Mouse (Mus musculus): ENCODE data around the gene Ubqln5. TPM values are rescaled to one million over a fixed set of nuclear protein-coding genes. Genes with fewer than 3 reads are reported as not detected.

Gene Ubqln5
- total RNA-seq (2021) = not detected
- long read RNA-seq, experiment 1 = 0 reads
- long read RNA-seq, experiment 2 = 0 reads

DNA sequence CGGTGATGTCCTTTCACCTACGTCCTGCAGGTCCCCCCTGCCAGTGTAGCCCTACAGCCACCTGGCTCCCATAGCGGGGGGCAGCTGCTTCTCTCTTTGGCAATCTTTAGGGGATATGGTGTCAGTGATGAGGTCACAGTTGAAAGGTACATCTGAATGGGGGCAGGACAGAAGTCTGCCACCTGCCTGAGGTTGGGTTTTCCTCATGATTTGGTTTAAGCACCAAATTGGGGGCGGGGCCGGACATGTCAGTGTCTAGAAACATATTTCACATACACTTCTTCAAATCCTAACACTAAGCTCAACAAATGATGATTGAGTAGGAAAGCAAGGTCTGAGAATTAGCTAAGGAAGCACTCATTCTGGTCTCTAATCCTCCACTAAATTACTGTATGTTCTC lies at the start of gene Ubqln5:
TSS of gene Ubqln5 (minus strand) at position 101 of the 400 bp plus-strand sequence.
- no peak for DNase-seq (ENCODE audit: low spot score in 2 of 2)

DNA sequence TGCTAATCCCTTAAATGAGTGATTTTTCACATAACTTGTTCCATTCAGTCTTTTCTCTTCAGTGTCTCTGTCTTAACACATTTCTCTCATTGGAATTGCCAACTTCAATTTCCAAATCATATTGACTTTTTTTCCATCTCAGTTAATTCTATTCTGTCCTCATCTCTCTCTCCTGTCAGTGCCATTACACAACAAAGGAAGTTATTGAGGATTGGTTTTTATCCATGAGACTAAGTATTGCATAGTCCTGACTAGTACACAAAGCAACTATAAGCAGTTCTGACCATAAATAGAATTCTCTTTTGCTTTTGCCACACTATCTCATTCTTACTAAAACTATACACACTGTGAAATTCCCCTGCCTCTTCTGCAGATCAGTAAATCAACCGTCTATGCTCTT lies 49.4 kb upstream of the Ubqln5 start:
- DNase-seq (ENCODE audit: low spot score in 2 of 2) = no peak

DNA sequence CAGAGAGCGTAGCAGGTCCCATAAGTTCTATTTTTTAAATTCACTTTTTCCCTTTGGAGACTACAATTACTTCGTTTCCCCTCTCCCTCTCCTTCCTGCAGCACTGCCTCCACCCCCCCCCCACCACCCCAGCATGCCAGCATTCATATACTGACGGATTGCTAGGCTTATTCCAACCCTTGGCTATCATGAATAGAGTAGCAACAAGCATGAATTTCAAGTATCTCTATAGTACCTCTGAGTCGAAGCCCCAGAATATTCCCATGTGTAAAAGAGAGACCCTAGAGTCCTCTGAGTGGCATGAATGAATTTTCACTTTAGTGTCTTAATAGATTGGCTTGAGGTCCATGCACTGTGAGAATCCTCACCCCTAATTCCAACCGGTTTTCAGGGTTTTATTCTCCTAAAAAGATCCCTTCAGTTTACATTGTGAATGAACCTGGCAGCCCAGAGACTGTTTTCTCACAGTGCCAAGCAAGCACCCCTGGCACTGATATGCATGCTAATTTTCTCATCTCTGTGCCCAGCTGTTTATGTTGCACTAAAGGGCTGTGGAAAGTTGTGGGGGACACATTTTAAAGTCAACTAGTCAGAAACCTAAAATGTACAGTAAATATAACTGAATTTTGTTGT lies 48.9 kb upstream of the Ubqln5 start:
- DNase-seq (ENCODE audit: low spot score in 2 of 2) = no peak

DNA sequence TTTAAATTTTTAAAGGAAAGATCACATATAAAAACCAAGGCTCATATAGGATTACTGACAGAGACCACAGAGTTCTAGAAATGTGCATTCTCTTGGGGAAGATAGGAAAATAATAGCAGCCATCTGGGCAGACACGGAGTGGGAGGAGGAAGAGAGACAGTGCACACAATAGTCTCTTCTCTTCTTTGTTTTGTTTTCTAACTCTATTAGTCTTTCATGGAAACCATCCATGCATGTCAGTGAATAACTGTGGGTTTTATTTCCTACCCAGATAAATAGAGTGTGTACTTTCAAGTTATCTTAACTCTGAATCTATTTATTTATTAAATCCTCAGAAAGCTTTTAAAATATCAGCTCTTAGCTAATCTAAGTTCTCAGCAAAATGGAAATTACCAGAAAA lies 45.5 kb upstream of the Ubqln5 start:
- no peak for DNase-seq (ENCODE audit: low spot score in 2 of 2)

DNA sequence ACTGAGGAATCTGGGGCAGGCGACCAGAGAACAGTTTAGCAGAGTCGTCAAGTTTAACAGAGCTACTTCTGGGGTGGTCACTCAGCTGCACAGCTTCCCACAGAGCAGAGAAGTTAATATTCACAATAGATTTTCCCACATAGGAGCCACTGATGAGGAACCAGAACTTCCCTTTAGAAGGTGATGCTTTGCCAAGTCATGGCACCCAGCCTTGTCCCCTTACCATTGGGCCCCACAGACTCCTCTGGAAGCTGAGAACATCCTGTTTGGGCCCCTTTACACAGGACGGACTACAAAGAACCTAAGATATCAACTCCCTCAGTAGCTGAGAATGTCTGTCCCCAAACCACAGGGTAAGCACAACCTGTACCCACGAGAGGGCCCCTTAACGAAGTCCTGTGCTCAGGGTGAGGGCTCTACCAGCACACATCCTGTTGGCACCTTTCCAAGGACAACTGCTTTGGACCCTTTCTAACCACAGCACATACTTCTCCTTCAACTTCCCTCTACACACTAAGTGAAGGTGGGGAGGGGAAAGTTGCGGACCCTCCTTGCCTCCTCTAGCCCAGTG lies 40.1 kb upstream of the Ubqln5 start:
- DNase-seq (ENCODE audit: low spot score in 2 of 2) = no peak

DNA sequence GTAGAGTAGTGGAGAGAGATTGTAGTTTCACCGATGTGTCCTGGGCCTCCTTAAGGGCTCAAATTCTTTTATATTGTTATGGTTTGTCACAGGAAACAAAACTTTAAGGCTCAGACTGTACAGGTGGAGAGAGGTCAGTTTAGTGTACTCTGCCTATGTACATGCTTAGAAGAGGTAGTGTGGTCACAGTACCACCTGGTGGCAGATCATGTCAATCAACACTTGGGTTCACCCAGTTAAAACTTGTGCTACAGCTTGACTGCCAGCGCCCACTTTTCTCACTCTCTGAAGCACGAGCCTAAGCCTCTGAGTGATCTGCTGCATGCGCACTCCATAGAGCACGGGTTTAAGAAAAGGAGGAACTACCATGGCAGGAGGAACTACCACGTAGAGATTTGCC lies 37.5 kb upstream of the Ubqln5 start:
- DNase-seq (ENCODE audit: low spot score in 2 of 2) = no peak

DNA sequence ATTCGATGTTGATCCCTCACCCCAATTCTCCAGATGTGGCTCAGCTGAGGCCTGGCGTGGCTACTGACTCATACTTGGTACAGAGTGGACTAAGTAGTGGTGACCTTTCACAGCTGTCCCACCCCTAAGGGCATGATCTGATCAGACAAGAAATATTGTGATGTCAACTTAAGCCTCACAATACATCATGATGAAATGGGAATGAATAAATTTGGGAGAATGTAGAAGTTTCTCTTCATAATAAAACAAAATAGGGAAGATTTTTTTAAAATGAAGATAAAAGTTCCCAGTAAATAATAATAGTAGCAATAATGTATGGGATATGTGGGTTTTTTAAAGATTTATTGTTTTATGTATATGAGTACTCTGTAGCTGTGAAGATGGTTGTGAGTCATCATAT lies 20.8 kb upstream of the Ubqln5 start, which contains the start of gene Ubqlnl:
TSS of gene Ubqlnl (minus strand) at position 101 of the 400 bp plus-strand sequence.
- DNase-seq (ENCODE audit: low spot score in 2 of 2) = no peak

DNA sequence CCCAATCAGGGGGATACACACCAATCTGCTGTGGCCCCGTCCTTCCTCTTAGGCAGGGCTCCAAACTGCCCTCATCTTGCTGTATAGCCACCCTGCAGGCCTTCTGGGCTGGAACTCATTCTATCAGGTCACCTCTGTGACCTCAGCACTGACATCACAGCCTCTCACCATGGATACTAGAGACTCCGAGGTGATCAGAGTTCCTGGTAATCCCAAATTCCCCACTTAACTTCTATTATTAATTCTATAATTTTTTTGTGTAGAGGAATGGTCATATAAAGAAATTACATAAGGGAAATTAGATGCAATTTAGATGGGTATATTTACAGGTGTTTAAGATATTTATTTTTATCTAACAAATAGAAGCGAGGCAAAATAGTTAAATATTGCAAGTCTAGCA lies 13.6 kb upstream of the Ubqln5 start, which contains the start of gene Ubqln3:
TSS of gene Ubqln3 (minus strand) at position 101 of the 400 bp plus-strand sequence.
- DNase-seq (ENCODE audit: low spot score in 2 of 2) = no peak

DNA sequence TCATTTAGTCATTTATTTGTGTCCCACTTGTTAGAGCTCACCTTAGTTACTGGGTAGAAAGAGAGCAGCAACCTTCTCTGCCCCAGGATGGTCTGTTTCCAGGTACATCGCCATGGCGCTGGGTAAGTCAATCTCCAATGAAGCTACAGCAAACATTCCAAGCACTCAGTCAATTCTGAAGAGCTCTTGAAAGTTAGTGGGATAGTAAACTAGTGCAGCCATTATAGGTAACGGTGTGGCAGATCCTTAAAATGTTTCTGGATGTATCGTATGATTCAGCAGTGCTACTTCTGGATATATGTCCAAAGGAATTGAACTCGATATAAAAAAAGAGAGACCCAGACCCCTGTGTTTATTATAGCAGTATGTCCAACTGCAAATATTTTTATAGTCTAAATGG lies 7.7 kb upstream of the Ubqln5 start, which contains the start of gene Olfr643:
TSS of gene Olfr643 (minus strand) at position 101 of the 400 bp plus-strand sequence.
- no peak for DNase-seq (ENCODE audit: low spot score in 2 of 2)

DNA sequence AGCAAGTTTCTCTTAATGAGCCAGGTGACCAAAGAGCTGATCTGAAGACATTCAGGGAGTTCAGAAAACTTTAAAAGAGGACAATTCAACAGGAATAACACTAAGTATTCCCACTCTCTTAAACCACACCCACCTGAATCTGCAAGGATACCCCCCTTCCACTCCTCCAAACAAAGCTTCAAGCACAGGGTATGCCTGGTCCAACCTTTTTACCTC lies 25.0 kb downstream of the Ubqln5 start, which contains the start of gene Olfr646:
TSS of gene Olfr646 (plus strand) at position 117 of the 216 bp plus-strand sequence.
- no peak for DNase-seq (ENCODE audit: low spot score in 2 of 2)

DNA sequence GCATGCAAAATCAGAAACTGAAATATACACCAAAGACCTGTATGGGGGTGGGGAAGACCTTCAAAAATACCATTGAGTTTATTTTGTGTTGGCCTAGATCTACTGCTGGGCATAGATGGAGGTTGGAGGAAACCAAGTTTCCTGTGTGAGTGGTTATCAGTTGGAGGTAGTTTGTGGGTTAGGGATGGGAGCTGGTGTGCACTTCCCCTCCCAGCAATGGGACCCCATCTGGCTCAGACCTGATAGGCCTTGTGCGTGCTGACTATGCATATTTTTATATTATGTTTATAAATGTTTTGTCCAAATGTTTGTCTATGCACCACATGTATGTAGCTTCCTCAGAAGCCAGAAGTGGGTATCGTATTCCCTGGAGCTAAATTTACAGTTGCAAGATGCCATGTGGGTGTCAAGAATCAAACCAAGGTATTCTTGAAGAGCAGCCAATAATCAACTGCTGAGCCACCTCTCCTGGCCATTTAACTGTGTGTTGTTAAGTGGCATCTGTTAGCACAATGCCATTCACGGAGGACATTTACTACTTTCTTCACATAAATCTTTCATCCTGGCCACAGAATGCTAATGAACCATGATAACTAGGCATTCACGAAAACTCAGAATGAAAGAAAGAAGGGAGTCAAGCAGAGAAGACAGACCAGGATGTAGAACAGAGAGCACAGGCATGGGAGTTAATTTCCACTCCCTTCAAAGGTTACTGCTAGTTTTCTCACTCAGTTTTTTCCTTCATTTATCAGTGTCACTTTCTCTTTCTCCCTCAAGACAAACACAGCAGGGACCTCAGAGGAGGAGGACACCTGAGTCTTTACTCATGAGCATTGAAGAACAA lies 25.5 kb downstream of the Ubqln5 start:
- DNase-seq (ENCODE audit: low spot score in 2 of 2) = no peak

DNA sequence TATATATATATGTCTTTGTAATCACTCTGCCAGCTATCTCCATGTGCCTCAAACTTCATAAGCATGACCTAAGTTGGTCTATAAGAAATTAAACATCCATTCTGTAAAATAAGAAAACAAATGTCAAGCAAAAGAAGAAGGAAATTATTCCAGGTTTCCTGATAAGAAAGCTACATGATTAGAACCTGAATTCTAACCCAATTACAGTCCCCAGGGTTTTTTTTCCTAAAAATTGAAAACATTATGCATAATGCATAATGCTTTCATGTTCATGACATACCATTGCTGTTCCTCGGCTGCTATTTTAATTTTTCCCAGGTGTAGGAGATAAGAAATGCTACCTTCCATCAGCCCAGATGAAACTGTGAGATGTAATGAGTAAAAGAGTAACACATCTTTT lies 44.3 kb downstream of the Ubqln5 start, which contains the start of gene Olfr645:
TSS of gene Olfr645 (minus strand) at position 101 of the 400 bp plus-strand sequence.
- DNase-seq (ENCODE audit: low spot score in 2 of 2) = no peak

Other genes with a start within 250 kb of the Ubqln5 start
- gene Olfr66, start 243.6 kb downstream of the Ubqln5 start, total RNA-seq (2021) = not detected
- gene Olfr64, start 235.3 kb downstream of the Ubqln5 start, total RNA-seq (2021) = not detected
- not detected for gene Olfr65, start 226.3 kb downstream of the Ubqln5 start, total RNA-seq (2021)
- gene Olfr631, start 201.0 kb downstream of the Ubqln5 start, total RNA-seq (2021) = not detected
- not detected for gene Olfr632, start 195.5 kb downstream of the Ubqln5 start, total RNA-seq (2021)
- gene Olfr633, start 185.4 kb downstream of the Ubqln5 start, total RNA-seq (2021) = not detected
- gene Olfr635, start 158.7 kb downstream of the Ubqln5 start, total RNA-seq (2021) = not detected
- gene Olfr638, start 131.1 kb downstream of the Ubqln5 start, total RNA-seq (2021) = not detected
- under 1 TPM in 1 of 2 experiments, not detected in 1; 0.08 TPM for gene Olfr639, start 112.5 kb downstream of the Ubqln5 start, total RNA-seq (2021)
- not detected for gene Olfr640, start 104.3 kb downstream of the Ubqln5 start, total RNA-seq (2021)
- not detected for gene Olfr641, start 94.4 kb downstream of the Ubqln5 start, total RNA-seq (2021)
- gene Olfr642, start 77.2 kb downstream of the Ubqln5 start, total RNA-seq (2021) = not detected
- gene 4930516K23Rik, start 68.4 kb downstream of the Ubqln5 start, total RNA-seq (2021) = not detected
- not detected for gene Olfr644, start 58.0 kb downstream of the Ubqln5 start, total RNA-seq (2021)
- gene Olfr645, start 44.4 kb downstream of the Ubqln5 start, total RNA-seq (2021) = not detected
- not detected for gene Olfr646, start 25.0 kb downstream of the Ubqln5 start, total RNA-seq (2021)
- gene Olfr643, start 7.6 kb upstream of the Ubqln5 start, total RNA-seq (2021) = not detected
- gene Ubqln3, start 13.5 kb upstream of the Ubqln5 start, total RNA-seq (2021) = not detected
- not detected for gene Ubqlnl, start 20.7 kb upstream of the Ubqln5 start, total RNA-seq (2021)
- gene Olfm5, start 35.0 kb upstream of the Ubqln5 start, total RNA-seq (2021) = not detected
- under 1 TPM in 1 of 2 experiments, not detected in 1; 0.11 TPM for gene Olfr648, start 53.6 kb upstream of the Ubqln5 start, total RNA-seq (2021)
- not detected for gene Olfr649, start 66.2 kb upstream of the Ubqln5 start, total RNA-seq (2021)
- 1 to 10 TPM; 2.1 to 2.7 TPM for gene Trim6, start 89.0 kb upstream of the Ubqln5 start, total RNA-seq (2021)
- 10 to 100 TPM; 11.1 to 11.7 TPM for gene Trim34a, start 114.6 kb upstream of the Ubqln5 start, total RNA-seq (2021)
- gene Trim5, start 158.3 kb upstream of the Ubqln5 start, total RNA-seq (2021) = 1 to 10 TPM; 6.7 to 7.5 TPM
- 10 to 100 TPM; 17.8 to 21.4 TPM for gene Trim12a, start 185.6 kb upstream of the Ubqln5 start, total RNA-seq (2021)
- 1 to 10 TPM; 1.0 to 1.2 TPM for gene Trim34b, start 199.6 kb upstream of the Ubqln5 start, total RNA-seq (2021)
- 10 to 100 TPM; 15.6 to 15.9 TPM for gene Trim12c, start 223.5 kb upstream of the Ubqln5 start, total RNA-seq (2021)
- not detected for gene Trim30b, start 240.1 kb upstream of the Ubqln5 start, total RNA-seq (2021)